Mouse (Mus musculus): ENCODE results near the gene Clint1.

Gene Clint1

GRCm38 (mm10) chr11:45937478-45937877 lies 85.6 kb downstream of the Clint1 start:
- no peak for DNase-seq

- DNase-seq = no peak
Observed at GRCm38 (mm10) chr11:45938917-45939316, 87.1 kb downstream of the Clint1 start.

GRCm38 (mm10) chr11:45942281-45942680 lies 90.4 kb downstream of the Clint1 start:
- no peak for DNase-seq

GRCm38 (mm10) chr11:45943108-45943705 lies 91.4 kb downstream of the Clint1 start:
- DNase-seq = no peak

GRCm38 (mm10) chr11:45943891-45944642 lies 92.2 kb downstream of the Clint1 start:
- peak in 1 of 2 experiments; percentile 3 for DNase-seq

GRCm38 (mm10) chr11:45944643-45945156 lies 92.8 kb downstream of the Clint1 start, which contains the start of gene Lsm11:
Gene Lsm11, minus strand, starts transcription at chr11:45944935.
- peak; percentile 95 to 98 for DNase-seq

GRCm38 (mm10) chr11:45946796-45947195 lies 94.9 kb downstream of the Clint1 start:
- no peak for DNase-seq

GRCm38 (mm10) chr11:45947491-45947890 lies 95.6 kb downstream of the Clint1 start:
- DNase-seq = no peak

GRCm38 (mm10) chr11:45955127-45955627 lies 103.3 kb downstream of the Clint1 start, which contains the start of gene Thg1l:
Gene Thg1l, minus strand, starts transcription at chr11:45955494.
- peak; percentile 94 to 96 for DNase-seq

GRCm38 (mm10) chr11:45959598-45959997 lies 107.7 kb downstream of the Clint1 start:
- DNase-seq = peak in 1 of 2 experiments; percentile 53

- no peak for DNase-seq
Observed at GRCm38 (mm10) chr11:45960003-45960402, 108.2 kb downstream of the Clint1 start.

All from kidney, postnatal 25 days (tissue).